Mouse (Mus musculus): ENCODE data around the gene Hsfy2. TPM values are rescaled to one million over a fixed set of nuclear protein-coding genes. Genes with fewer than 3 reads are reported as not detected.

Hsfy2 gene
- total RNA-seq (2021) = not detected in 2 replicates
- long read RNA-seq, experiment 1 = 0 reads
- long read RNA-seq, experiment 2 = 0 reads

DNA sequence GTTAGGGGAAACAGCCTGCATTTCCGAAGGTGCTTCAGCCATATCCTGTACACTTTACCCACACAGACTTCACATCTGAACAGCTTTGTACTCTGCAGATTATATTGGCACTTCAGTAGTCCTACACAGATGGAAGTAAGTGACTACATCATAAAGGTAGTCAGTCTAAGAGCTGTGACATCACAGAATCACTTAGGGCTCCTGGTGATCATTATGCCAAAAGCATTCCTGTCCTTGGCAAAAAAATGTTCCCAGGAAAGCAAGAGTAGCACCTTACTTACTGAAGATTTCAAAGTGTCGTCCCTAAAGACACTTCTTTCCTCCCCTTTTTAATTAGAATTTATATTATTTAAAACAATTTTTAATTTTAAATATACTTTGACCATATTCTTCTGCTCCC lies at the start of gene Hsfy2:
Gene Hsfy2 (minus strand): TSS at position 101 of the 400 bp plus-strand sequence.
- no peak for DNase-seq

DNA sequence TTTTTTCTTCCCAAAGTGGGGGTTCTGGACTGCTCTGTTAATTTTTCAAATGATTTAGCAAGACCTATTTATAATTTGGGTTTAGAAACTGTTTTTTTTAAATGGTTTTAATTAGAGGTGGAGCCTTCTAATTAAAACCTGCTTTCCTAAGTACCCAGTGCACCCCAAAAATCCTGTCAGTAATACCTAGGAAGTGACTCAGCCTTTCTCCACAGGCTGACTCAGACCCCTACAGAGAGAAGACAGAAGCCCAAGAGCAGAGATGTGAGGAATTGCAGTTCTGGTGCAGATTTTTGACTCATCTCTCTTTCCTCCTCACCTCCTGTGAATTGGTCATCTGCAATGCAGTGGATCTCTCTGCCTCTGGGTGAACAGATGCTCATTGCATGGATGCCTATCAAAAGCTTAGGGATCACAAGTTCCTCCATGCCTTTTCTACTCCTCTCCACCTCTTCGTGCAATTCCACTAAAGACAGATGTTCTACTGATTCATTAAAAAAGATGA lies 47.9 kb upstream of the Hsfy2 start:
- DNase-seq = no peak

DNA sequence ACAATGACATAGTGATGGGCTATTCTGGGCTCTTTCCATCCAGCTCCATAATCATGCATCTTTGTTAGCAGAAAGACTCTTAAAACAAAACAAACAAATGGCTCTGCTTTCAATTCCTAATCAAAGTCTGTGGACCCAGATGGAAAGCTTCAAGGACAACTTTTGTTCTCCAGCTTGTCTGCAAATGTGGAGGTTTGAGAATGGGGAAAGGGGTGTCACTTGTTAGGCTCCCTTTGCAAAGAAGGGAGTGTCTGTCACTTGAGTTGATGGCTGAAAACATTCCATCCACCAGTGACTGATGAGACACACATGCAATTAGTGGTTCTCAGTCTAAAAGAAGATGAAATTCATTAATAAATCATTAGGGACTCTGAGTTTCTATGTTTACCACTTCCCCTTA lies 47.3 kb upstream of the Hsfy2 start:
- DNase-seq = no peak

DNA sequence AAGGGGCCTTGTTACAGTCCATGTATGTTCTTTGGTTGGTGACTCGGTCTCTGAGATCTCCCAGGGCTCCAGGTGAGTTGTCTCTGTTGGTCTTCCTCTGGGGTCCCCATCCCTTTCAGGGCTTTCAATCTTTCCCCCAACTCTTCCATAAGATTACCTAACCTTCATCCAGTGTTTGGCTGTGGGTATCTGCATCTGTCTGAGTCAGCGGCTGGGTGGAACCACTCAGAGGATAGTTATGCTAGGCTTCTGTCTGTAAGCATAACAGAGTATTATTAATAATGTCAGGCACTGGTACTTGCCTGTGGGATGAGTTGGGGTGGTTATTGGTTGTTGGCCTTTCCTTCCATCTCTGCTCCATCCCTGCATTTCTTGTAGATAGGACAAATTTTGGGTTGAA lies 44.0 kb upstream of the Hsfy2 start:
- no peak for DNase-seq

- DNase-seq = no peak
Observed at GRCm38 (mm10) chr1:56675253-56675652, 38.0 kb upstream of the Hsfy2 start.

DNA sequence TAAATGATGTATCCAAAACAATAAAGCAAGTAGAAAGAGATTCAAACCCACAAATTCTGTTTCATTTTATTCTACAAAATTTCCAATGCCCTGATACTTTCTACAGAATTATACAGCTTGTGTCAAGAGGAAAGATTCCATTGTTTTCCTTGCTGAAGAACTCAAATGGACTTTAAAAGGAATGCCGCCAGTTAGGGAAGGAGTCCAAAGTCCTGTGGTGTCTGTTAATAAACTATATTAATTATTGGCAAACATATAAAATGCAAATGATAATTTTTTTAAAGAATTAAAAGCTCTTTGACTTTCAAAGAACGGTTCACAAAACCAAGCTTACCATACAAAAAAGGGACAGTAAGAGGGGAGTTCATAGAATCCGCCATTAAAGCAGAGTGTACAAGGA lies 37.4 kb upstream of the Hsfy2 start:
- DNase-seq = no peak

- no peak for DNase-seq
Observed at GRCm38 (mm10) chr1:56671241-56671945, 34.2 kb upstream of the Hsfy2 start.

DNA sequence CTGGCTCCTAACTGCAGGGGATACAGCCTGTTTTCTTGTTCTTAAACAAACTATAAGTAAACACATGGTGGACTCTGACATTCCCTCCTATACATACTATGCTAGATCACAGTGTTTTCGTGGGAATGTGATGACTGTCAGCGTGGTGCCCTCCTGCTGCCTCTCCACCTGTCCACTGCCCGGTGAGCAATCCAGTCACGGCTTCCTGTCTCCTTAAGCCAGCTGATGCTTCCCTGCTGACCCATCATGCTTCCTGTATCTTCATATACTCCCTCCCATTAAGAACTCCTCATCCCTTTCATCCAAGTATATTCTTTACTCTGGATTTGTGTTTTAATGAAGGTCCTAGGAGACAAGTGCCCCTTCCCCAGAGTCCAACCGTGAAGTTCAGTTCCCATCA lies 33.3 kb upstream of the Hsfy2 start:
- DNase-seq = no peak

DNA sequence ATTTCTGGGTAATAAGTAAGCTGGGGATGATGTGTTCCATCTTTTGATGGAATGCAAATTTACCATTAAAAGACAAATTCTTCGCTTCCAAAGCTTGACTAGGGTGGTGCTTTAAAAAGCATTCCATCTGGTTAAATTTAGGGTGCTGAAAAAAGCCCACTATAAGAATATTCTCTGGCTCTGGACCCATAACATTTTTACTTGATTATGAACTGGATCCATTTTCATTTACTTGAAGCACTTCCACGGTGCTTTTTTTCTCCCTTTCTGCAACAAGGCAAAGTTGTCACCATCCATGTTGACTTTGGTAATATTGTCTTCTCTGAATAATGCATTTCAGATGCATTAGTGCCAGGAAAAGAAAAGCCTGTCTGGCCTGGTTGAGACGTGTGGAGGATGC lies 27.4 kb upstream of the Hsfy2 start:
- DNase-seq = no peak

GRCm38 (mm10) chr1:56626824-56627223 lies 10.4 kb downstream of the Hsfy2 start:
- DNase-seq = no peak

GRCm38 (mm10) chr1:56624304-56624703 lies 12.9 kb downstream of the Hsfy2 start:
- no peak for DNase-seq

- no peak for DNase-seq
Observed at GRCm38 (mm10) chr1:56612384-56612783, 24.9 kb downstream of the Hsfy2 start.

Measured in adrenal gland, postnatal 14 days (tissue).